Mouse (Mus musculus): ENCODE results near the gene Stard10. TPM values are rescaled to one million over a fixed set of nuclear protein-coding genes. Genes with fewer than 3 reads are reported as not detected.

Gene Stard10
- total RNA-seq (2021) (10 to 100 TPM; 29.9 to 78.1 TPM), polyA plus RNA-seq (2012; rRNA removed) (27.6 and 46.9 TPM in 2 replicates)
- long read RNA-seq, transcript Stard10-201 (7 exons, 1,400 nt), result major isoform, 59 of 68 reads
- long read RNA-seq, partial matches to known transcripts, result 3 of 68 reads
- long read RNA-seq, other reads (novel, unspliced or antisense), result 6 of 68 reads

DNA sequence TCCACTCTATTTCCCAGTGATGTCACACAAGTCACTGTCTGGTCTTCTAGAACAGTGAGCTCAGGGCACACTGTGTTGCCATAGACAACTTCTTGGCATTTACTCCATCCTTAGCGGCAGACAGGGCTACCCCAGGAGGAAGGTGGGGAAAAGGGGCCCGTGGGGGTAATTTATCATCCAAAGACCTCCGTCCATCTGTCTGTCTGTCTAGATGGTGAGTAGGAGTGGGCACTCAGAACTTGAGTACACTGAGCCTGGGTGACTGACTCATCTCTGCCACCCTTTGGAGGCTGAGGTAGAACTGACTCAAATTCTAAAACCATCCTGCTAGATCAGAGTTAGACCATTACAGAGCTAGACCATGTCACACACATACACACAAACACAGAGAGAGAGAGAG lies at the start of gene Stard10:
Gene Stard10 (plus strand): TSS at position 73 of the 400 bp plus-strand sequence.
- no peak for DNase-seq

DNA sequence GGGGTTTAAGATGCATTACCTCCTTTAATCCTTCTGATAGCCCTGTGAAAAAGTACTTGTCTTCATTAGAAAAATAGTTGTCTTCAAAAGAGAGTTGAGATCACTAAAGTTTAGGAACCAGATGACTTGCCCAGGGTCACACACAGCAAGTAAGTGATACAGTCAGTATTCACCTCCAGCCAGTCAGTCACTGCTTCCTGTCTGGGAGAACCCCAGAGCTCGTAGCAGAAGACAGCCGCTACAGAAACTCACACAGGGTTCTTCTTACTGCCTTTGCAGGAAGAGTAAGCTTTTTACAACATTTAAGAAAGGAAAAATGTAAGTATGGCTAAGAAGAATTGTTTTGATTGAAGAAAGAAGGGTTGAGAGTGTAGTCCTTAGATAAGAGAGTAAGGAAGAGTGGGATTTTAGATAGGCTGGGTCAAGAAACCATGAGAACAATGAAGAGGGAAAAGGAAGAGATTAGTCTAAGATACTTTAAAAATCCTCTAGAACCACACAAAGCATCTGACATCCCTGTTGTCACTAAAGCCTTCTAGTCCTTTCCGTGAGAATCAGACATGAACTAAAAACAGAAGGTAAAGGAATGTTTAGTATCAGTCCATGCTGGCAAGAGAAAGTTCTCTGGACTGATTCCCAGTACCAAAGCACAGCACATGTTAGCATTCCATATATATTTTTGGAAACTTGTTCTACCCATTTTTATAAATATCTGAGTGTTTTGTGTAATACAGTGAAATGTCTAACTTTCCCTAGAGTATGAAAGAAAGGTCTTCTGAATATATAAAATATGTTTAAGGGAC lies 49.2 kb upstream of the Stard10 start:
- no peak for DNase-seq

DNA sequence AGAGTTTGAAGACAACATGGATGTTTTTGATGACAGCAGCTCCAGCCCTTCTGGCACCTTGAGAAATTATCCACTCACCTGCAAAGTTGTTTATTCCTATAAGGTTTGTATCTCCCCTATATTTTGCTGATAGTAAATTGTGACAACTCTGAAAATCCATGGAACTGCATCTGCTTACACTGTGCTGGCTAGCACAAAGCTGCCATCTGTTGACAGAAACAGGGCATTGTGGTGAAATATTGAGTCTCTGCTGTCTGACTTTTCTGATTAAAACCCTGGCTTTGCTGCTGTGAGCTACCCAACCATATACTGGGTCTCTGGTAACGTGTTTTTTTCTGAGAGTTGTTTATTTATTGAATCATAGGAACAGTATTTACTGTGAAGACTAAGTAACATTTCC lies 45.3 kb upstream of the Stard10 start:
- DNase-seq, result no peak

DNA sequence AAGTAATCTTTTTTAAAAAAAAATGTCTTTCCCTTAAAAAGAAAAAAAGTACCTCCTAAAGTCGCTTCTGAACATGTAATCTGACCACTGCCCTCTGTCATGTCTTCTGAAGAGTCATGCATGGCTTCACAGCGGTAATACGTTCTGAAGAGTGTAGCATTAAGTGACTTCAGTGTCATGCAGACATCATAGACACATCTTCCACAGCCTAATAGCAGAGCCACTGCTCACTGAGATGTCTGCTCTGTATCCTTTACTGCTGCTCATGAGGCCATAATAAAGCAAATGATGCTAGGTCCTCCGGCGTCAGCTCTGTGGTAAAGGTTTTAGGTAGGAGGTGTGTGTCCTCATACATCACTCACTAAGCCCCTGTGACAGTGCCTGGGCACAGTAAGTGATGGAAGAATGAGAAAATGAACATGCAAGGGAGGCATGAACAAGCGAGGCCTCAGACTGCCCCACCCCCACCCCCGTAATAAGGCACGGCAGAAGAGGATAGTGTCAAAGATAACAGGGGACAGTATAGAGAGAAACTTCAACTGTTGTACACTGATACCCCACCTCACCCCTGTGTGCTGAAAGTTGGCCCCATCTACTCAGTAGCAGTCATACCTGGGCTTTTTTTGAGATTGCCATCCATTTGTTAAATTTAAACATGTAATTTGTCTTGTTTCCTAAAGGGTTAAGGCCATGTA lies 44.3 kb upstream of the Stard10 start:
- DNase-seq, result no peak

DNA sequence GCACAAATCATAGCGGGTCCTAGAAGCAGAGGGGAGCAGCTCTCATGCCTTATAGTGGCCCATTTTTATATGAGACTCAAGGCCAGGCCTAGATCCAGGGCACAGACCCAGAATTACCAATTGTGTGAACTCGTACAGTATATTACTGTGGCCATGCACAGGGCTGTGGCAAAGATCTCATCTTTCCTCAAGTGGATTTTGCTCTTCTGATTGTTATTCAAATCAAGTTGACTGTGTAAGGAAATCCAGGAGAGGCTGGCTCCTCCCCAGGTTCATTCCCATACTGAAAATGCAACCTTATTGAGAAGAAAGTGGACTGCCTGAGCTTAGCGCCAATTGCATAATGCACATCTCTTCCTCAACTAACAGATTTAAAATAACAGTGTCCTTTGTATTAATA lies 34.2 kb upstream of the Stard10 start:
- DNase-seq, result no peak

DNA sequence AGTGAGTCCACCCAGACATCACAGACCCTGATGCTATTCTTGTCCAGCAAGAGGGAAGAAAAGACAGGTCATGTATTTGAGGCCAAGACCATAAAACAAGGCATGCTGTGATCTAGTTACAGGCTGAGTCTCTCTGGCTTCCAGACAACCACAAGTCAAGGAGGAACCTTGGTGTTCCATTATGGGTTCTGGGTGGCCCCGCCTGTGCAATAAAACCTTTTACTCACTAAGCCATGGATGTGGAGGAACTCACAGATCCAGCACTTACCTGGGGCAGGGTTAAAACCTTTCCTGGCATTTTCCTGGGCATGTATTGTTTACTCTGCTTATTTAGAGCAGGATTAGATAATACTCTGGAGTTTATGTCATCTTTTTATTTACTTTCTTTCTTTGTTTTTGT lies 32.4 kb upstream of the Stard10 start:
- DNase-seq, result no peak

DNA sequence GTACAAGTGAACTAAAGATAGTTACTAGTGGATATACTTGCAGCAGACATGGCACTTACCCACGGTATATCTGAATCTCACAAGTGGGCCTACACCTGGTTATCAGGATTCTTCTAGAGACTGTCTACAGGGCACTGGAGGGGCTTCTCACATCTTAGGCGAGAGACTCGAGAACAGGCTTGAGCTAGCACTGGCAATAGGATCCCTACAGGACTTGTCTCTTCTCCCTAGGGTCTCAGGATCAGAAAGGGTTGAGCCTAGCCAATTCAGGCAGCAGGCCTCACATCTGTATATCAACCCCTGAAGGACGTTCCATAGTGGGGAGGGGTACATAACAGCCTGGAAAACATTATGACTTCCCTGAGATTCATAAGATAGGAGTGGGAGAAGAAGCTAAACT lies 30.0 kb upstream of the Stard10 start:
- peak; percentile 1 for DNase-seq

DNA sequence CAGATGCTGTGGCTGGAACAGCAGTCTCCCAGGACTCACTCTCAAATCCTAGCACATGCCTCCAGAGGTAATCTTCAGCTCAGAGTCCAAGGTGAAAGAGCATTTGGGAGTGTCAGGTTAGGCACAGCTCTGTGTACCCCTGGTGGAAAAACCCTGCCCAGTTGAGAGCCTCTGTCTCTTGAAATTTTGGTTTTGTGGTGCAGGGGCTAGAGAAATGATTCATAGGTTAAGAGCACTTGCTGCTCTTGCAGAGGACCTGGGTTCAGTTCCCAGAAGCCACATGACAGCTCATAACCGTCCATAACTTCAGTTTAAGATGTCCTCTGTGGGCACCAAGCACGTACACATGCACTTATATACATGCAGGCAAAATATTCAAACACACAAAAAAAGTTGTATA lies 29.1 kb upstream of the Stard10 start:
- DNase-seq, result no peak

DNA sequence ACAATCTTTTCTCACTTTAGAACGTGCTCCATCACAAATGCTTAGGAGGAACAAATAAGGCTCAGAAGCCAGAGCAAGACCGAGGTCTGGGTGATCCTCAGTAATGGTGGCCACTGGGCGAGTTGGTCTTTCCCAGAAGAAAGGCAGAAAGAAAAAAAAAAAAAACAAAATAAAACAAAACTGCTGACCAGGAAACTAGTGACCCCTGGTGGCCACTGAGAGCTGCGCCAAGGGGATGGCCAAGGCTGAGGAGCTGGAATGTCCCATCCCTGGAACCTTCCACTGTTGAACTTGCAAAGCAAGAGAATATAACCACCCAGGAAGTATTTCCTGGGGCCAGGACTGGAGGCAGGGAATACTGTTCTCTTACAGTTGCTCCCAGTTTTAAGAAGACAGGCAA lies 28.4 kb upstream of the Stard10 start:
- peak; percentile 54 for DNase-seq

DNA sequence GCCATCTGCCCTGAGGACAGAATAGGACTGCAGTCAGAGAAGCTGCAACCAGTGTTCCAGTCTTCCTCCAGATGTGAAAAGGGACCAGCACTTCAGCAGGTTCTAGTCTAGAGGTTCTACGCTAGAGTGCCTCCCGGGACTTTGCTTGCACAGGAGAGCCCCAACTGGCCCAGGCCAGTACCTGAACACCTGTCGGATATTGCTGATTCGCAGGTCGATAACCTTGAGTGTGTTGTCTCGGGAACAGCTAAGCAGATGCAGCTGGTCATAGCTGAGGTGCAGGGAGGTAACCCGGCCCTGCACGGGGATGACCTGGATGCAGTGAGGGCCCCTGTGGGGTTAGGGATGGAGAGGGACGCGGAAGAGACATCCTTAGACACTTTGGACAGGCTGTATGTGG lies 26.5 kb upstream of the Stard10 start:
- peak; percentile 0 for DNase-seq

DNA sequence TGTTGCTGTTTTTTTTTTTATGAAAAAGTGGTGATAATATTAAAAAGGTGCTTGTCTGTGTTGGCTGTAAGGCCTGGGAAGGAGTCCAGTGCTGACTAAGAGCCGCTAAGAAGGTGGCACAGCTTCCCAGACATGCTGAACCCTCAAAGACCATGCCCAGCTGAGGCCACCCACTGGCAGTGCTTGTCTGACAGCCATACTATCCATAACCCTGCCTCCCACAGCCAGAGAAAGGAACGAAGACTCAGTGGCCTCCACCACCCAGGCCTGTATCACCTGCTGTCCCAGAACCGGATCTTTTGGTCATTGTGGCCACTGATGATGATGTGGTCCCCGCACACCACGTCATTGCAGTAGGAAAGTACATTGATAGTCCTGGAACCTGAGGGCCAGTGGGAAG lies 25.7 kb upstream of the Stard10 start:
- DNase-seq, result no peak

DNA sequence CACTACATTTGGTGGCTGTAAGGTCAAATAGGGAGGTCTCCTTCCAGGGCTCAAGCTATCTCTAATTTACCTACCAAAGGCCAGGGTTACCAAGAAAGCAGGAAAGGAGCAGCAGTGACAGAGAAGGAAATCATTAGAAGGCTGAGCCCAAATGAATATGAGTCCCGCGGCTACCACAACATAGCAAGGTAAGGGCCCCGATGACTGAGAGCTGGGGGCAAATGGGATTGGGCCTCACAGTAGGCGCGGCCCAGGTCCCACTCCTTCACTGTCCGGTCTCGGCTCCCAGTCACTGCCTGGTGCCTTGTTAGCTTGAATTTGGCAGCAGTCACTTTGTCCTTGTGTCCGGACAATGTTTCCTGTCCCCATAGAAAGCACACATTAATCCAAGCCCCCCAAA lies 25.2 kb upstream of the Stard10 start:
- no peak for DNase-seq

DNA sequence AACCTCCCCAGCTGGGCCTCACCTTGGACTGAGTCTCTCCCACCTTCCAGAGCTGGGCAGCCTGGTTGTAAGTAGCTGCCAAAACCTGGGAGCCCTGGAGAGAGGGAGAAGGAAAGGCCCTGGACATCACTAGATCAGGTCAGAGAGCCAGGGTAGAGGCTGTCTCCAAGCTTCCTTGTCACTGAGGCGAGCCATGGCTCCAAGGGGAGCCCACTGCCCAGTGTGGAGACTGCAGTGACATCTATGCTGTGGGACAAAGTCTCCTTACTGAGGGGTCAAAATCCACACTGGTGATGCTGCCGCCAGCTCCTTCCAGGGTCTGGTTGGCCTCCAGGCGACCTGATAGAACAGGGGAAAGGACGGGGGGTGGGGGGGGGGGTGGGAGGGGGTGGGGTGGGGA lies 24.8 kb upstream of the Stard10 start:
- no peak for DNase-seq

DNA sequence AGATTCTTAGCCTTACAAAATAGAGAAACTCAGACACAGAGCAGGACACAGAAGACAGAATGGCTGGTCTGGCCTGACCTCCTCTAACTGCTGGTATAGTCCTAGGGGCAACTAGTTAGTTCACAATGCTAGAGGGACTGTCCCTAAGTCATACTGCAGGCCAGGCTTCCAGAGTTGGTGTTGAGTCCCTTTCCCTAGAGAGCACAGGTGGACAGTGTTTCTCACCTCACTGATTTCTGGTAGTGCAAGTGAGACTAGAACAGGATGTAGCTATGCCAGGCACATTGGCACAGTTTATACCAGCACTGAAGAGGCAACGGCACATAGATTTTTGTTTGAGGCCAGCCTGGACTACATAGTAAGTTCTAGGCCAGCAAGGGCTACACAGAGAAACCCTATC lies 24.2 kb upstream of the Stard10 start:
- DNase-seq, result no peak

DNA sequence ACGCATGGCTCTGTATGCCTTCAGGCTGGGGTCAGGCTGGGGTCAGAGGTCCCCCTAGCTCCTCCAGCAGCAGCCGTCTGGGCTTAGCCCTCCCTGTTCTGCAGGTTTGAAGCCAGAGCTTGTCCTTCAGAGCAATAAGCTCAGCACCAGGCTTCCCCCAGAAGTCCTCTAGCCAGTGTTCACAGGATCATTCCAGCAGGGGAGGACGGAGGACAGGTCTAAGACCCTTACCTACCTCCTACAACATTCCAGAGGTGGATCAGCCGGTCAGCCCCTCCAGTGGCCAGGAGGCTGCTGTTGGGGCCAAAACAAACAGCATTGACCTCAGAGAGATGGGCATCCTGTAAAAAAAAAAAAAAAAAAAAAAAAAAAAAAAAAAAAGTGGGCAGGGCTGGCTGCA lies 23.7 kb upstream of the Stard10 start:
- DNase-seq, result no peak

DNA sequence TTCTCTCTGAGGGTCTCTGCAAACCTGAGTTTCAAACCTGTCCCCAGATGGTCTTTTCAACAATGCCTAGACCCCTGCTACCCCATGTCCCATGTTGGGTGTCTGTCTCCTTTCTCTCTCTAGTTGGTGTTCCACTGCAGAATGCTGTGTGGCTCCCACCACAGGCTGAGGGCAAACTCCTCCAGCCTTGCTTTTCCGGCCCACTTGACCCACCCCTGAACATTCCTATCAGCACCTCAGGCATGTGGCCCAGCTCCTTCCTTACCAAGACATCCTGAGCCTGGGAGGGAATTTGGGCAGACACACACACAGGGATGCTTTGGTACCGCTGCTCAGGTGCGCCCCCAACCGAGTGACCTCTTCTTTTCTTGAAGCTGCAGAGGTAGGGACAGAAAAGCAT lies 23.3 kb upstream of the Stard10 start:
- no peak for DNase-seq

DNA sequence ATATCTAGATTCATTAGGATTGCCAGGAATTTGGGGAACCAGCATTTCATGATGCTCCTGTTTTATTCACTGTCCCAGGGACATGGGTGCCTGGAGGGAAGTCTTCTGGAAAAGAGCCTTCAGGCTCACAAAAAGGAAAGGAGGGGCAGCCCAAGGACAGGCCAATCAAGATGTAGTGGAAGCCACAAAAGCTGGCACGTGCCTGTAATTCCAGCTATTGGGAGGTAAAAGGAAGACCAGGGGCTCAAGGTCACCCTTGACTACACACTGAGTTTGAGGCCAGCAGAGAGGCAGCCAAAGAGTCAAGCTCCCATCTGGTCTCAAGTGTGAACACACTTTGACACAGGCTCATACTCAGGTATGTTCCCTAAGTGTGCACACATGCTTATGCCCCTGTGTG lies 21.4 kb upstream of the Stard10 start:
- no peak for DNase-seq

DNA sequence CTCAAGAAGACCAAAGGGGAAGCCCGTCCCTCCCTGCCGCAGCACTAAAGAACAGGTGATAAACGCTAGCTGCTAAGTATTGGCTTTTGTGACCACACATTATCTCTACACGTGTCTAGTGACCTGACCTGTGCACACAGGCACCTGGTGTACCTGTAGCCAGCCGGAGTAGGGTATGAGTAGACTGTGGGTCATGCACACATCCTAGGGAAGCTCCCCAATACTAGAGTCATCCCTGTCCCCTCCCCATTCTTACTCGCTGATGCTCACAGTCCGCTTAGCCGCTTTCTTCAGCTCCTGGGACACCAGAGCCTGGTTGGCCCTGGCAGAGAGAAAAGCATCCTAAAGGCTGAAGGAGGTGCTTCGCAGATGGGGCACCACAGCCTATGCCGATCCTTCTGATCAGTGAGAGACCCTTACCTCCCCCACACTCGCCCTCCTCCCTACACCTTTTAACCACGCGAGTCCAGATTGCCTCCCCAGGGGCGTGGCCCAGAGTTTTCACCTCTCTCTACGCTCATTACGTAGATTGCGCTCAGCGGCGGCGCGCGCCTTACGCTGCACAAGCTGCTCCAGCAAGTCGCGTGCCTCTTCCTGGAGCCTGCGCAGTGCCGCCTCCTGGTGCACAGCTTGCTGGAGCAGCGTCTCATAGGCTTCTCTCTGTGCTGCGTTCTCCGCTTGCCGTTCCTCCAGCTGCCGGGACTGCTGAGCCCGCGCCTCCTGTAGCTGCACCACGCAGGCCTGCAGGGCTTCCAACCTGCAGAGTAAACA lies 20.4 kb upstream of the Stard10 start:
- peak; percentile 79 for DNase-seq

DNA sequence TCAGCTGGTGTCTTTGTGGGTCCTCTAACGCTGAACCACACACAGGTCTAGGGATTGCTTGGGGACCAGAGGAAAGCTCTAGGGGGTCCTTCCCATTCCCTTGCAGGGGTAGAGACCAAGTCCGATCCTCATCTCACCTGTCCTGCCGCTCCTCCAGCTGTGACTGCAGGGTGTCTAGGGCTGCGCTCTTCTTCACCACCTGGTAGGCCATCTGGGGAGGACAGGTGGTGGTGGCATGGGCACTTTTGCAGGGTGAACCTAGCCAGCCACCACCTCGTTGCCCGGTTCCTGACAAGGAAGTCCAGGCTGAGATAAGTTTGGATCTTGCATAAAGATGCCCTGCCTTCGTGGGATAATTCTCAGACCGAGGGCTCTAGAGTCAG lies 19.9 kb upstream of the Stard10 start:
- no peak for DNase-seq

DNA sequence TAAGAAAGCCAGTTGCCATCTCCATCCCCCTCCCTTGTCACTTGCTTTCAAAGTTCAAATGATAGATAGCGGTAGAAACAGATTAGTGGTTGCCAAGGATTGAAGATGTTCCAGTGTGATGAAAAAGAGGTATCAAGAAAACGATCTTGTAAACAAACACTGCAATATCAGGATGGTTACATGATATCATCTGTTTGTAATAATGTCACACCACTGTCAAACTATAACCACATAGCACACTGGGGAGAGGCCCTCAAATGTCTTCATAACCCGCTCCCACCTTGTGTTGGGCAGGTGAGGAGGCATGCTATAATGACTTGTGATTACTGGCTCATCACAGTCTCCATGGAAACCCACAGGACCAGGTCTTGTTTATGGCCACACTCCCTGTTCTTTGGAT lies 18.5 kb upstream of the Stard10 start:
- DNase-seq, result no peak

DNA sequence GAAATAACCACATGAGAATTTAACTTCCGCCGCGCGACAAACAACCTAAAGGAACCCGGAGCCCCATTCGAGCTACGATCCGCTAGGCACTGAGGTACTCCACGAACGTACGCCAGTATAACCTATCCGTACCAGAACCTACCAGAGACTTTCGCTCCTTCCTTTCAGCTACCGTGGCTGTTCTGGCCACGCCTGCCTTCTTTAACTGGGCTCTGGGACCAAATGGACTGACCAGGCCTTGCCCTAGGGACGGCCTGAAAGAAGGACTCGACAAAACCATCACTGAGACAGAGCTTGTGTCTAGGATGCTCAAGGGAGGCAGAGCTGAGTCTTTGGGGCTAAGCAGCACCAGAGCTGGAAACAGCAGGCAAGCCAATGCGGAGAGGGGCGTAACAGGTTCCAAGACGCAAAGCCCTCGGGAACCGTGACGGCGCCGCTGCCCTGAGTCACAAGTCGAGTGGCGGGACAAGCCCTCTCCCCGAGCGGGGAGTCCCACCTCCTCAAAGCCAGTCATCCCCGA lies 15.5 kb upstream of the Stard10 start:
- DNase-seq, result no peak

DNA sequence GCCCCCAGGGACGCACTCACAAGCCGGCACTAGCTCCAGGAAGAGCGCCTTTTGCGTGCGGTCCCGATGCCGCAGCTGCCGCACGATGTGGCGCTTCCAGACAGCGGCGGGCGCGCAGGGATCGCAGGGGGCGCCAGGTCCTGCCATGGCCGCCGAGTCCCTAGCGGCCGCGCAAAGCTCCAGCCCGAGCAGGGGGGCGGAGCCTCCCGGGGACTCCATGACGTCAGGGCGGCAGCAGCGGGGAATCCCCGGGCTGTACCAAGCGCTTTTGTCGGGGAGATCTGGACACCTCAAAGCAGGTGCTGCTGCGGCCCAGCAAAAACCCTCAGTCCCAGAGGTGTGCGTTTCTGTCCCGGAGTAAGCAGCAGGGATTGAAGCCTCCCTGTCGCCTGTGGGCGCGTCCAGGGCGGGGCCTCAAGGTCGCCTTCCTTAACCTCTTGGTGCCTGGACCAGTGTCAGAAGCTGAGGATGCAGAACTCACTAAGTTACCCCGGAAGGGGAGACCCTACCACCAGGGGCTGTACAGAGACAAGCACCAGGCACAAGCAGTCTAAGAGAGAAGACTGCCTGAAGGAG lies 14.9 kb upstream of the Stard10 start, which contains the start of gene Atg16l2:
Gene Atg16l2 (minus strand): TSS at position 371 of the 576 bp plus-strand sequence.
- DNase-seq, result peak; percentile 96
